Mouse (Mus musculus) forebrain, embryonic 11.5 days (tissue): ENCODE measurements at regions not wholly inside any gene's neighbourhood (a gene's known extent, or its start where the extent isn't known, plus 50 kb on each side); places are given as distances from the start of the nearest gene placed in this dataset.

Source experiments
- ATAC-seq: fragments of 200-750 bp; cut with Nextera tagmentation; replicated peaks from 2 replicates; pipeline ENCODE4 v1.8.0; 2017; ENCODE audit warnings: moderate TSS enrichment; ENCODE audit not compliant: low FRiP score
- DNase-seq: peaks from one replicate; pipeline ENCODE4 v3.0.0-alpha.2; 2017; ENCODE audit warnings: low spot score
- H3K27ac ChIP-seq: fragments of 300-500 bp; sonication (generic); 2 replicates; pipeline ENCODE4 v1.5.1; 2014; ENCODE audit warnings: low read depth, low read length
- H3K27me3 ChIP-seq: fragments of 300-500 bp; sonication (generic); 2 replicates; pipeline ENCODE4 v1.6.1; 2014; ENCODE audit warnings: mild to moderate bottlenecking, low read length, mixed read lengths; ENCODE audit not compliant: control insufficient read depth, insufficient read depth
- H3K36me3 ChIP-seq: fragments of 300-500 bp; sonication (generic); 2 replicates; pipeline ENCODE4 v1.6.1; 2014; ENCODE audit warnings: mild to moderate bottlenecking, low read length, moderate library complexity, mixed read lengths; ENCODE audit not compliant: control insufficient read depth, insufficient read depth
- H3K4me1 ChIP-seq: fragments of 300-500 bp; sonication (generic); replicated peaks from 2 replicates; pipeline ENCODE4 v1.6.1; 2014; ENCODE audit warnings: low read length, mixed read lengths; ENCODE audit not compliant: control insufficient read depth, insufficient read depth
- H3K4me2 ChIP-seq: fragments of 300-500 bp; sonication (generic); 2 replicates; pipeline ENCODE4 v1.6.1; 2014; ENCODE audit warnings: low read depth, mild to moderate bottlenecking, low read length, moderate library complexity, mixed read lengths; ENCODE audit not compliant: severe bottlenecking
- H3K4me3 ChIP-seq: fragments of 300-500 bp; sonication (generic); 2 replicates; pipeline ENCODE4 v1.5.1; 2014; ENCODE audit warnings: low read depth, low read length
- H3K9ac ChIP-seq: fragments of 300-500 bp; sonication (generic); 2 replicates; pipeline ENCODE4 v1.6.1; 2014; ENCODE audit warnings: low read length
- H3K9me3 ChIP-seq: fragments of 300-500 bp; sonication (generic); 2 replicates; pipeline ENCODE4 v1.6.1; 2016; ENCODE audit warnings: low read length, mixed read lengths; ENCODE audit not compliant: control insufficient read depth
- WGBS: fragments of 180-500 bp; shearing (Covaris S2); extraction: QIAGEN DNeasy Blood & Tissue Kit; methylation state at CpG from one replicate; pipeline ENCODE4 v1.1.7; 2014; 5-methylcytosine and 5-hydroxymethylcytosine counted together

- ATAC-seq (no peak), DNase-seq (no peak)
- Histone ChIP-seq H3K27me3 (no peaks in the 10 kb centered on the region), H3K4me1 (no peaks in the 10 kb centered on the region), H3K36me3 (no peaks in the 10 kb centered on the region), H3K9ac (no peak overlapping the region), H3K9me3 (no peaks in the 10 kb centered on the region), H3K4me3 (no peak overlapping the region), H3K4me2 (no peak overlapping the region), H3K27ac (no peak overlapping the region)
Measured at GRCm38 (mm10) chr16:65683703-65684320, 121.3 kb upstream of the Chmp2b start.

- ATAC-seq (no peak), DNase-seq (no peak)
- WGBS, result 76% methylated on average over 2 of the region's 2 CpGs
Measured at GRCm38 (mm10) chr16:65693626-65694025, 121.4 kb upstream of the Vgll3 start.

DNA sequence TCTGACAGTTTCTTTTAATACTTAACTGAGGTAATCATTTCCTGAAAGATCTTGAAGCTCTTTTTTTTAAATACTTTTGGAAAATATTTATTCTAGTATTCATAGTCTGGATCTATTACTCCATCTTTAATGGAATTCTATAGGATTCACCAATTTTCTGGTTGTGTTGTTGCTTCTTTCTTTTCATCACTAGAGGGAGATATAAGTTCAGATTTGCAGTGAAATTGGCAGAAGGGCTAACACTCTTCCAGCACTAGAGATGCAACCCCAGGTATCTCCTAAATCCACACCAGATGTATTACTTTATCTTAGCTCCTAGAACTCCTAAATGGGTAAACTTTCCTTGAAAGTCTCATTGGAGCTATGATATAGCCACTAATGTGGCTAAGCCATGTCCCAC lies 99.4 kb upstream of the Vgll3 start:
- ATAC-seq (no peak), DNase-seq (no peak)

More at GRCm38 (mm10) chr16:65693626-65694025, 121.4 kb upstream of the Vgll3 start:
- H3K27ac ChIP-seq, result no peak overlapping the region
- H3K4me2 ChIP-seq, result no peak overlapping the region
- H3K9me3 ChIP-seq, result no peaks in the 10 kb centered on the region
- H3K9ac ChIP-seq, result no peak overlapping the region
- H3K36me3 ChIP-seq, result no peaks in the 10 kb centered on the region
- no peaks in the 10 kb centered on the region for H3K4me1 ChIP-seq
- H3K27me3 ChIP-seq, result no peaks in the 10 kb centered on the region
- no peak overlapping the region for H3K4me3 ChIP-seq

DNA sequence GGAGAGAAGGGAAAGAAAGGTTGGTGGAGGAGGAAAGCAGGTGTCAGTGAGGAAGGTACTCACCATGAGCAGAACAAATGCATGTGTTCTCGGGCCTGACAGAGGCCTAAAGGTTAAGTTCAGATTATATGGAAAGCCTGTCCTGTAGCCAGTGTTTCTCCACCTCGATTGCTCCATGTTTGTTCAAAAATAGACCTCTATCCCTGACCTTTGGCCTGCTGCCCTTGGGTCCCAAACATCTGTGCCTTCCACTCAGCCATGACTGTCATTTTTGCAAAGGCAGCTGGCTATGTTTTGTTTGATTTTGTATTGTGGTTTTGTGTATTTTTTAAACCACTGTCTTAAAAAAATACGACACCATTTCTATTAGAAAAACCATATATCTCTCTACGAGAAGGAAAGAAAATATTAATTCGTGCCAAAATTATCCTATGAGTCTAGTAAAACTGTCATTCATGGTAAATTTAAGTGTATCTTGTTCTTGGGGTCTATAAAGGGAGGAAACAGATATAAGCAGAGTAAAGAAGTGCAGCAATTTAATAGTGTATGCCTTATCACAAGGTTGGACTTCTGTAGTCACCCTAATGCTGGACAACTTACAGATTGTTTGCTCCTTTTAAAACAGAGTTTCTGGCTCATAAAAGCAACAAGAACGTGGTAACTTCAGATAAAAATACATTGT lies 96.1 kb upstream of the Vgll3 start:
- Histone ChIP-seq H3K36me3 (no peaks in the 10 kb centered on the region), H3K27ac (no peak overlapping the region), H3K4me2 (no peak overlapping the region), H3K27me3 (no peaks in the 10 kb centered on the region), H3K4me3 (no peak overlapping the region), H3K4me1 (no peaks in the 10 kb centered on the region), H3K9me3 (no peaks in the 10 kb centered on the region), H3K9ac (no peak overlapping the region)
- WGBS, result 81% methylated on average over 6 of the region's 6 CpGs
- DNase-seq, result no peak
- ATAC-seq, result no peak

More for the DNA sequence above, 99.4 kb upstream of the Vgll3 start:
- no peaks in the 10 kb centered on the region for H3K4me1 ChIP-seq
- no peak overlapping the region for H3K27ac ChIP-seq
- no peak overlapping the region for H3K4me2 ChIP-seq
- no peak overlapping the region for H3K4me3 ChIP-seq
- no peaks in the 10 kb centered on the region for H3K9me3 ChIP-seq
- H3K36me3 ChIP-seq, result no peaks in the 10 kb centered on the region
- H3K27me3 ChIP-seq, result no peaks in the 10 kb centered on the region
- no peak overlapping the region for H3K9ac ChIP-seq

DNA sequence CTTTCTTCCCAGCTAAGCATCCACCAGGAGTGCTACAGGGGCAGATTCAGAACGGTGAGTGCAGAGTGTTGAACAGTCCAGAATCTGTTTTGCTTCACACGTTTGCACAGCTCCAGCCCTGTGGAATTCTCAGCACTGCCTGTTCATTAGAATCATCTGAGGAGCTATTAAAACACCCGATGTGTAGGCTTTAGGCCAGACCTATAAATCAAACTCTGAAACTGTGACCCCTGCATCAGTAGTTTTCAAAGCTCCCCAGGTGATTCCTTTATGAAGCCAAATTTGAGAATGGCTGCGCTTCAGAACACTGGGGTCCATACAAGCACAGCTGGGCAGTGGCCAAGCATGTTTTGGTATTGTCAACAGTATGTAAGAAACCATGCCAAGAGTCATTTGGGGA lies 94.1 kb upstream of the Vgll3 start:
- H3K27ac ChIP-seq, result no peak overlapping the region
- H3K4me1 ChIP-seq, result no peaks in the 10 kb centered on the region
- no peak overlapping the region for H3K4me3 ChIP-seq
- no peak overlapping the region for H3K4me2 ChIP-seq
- DNase-seq (no peak), ATAC-seq (no peak)
- no peak overlapping the region for H3K9ac ChIP-seq
- H3K27me3 ChIP-seq, result no peaks in the 10 kb centered on the region
- WGBS, result 66% methylated on average over 4 of the region's 4 CpGs
- H3K36me3 ChIP-seq, result no peaks in the 10 kb centered on the region
- H3K9me3 ChIP-seq, result no peaks in the 10 kb centered on the region

GRCm38 (mm10) chr16:65725559-65726269 lies 89.3 kb upstream of the Vgll3 start:
- no peaks in the 10 kb centered on the region for H3K4me1 ChIP-seq
- no peak overlapping the region for H3K4me2 ChIP-seq
- no peaks in the 10 kb centered on the region for H3K36me3 ChIP-seq
- H3K9me3 ChIP-seq, result no peaks in the 10 kb centered on the region
- ATAC-seq, result no peak
- no peaks in the 10 kb centered on the region for H3K27me3 ChIP-seq
- no peak overlapping the region for H3K27ac ChIP-seq
- 85% methylated on average over 5 of the region's 5 CpGs for WGBS
- H3K4me3 ChIP-seq, result no peak overlapping the region
- no peak overlapping the region for H3K9ac ChIP-seq
- no peak for DNase-seq

DNA sequence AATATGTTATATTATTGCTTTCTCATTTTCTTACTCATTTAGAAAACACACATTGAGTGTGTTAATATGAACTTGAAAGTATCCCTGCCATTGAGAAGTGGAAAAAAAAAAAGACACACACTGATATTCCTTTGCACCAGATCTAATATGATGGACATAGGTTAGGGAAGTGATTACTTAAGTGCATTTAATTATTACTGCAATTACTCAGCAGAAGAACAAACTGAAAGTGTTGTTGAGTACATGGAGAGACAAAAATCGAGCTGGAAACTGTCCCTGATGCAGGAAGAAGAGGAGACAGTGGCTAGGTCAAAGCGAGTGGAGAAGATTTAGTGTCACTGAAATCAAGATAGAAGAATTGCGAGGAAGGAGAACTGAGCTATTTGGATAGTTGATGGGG lies 88.8 kb upstream of the Vgll3 start:
- 86% methylated on average over 3 of the region's 3 CpGs for WGBS
- Histone ChIP-seq H3K27ac (no peak overlapping the region), H3K4me2 (no peak overlapping the region), H3K4me1 (no peaks in the 10 kb centered on the region), H3K27me3 (no peaks in the 10 kb centered on the region), H3K4me3 (no peak overlapping the region), H3K36me3 (no peaks in the 10 kb centered on the region), H3K9me3 (no peaks in the 10 kb centered on the region), H3K9ac (no peak overlapping the region)
- ATAC-seq, result no peak
- no peak for DNase-seq

GRCm38 (mm10) chr16:65729322-65729721 lies 85.7 kb upstream of the Vgll3 start:
- no peak overlapping the region for H3K4me2 ChIP-seq
- H3K4me1 ChIP-seq, result no peaks in the 10 kb centered on the region
- H3K27me3 ChIP-seq, result no peaks in the 10 kb centered on the region
- H3K9ac ChIP-seq, result no peak overlapping the region
- WGBS, result 56% methylated on average over 4 of the region's 4 CpGs
- H3K9me3 ChIP-seq, result no peaks in the 10 kb centered on the region
- no peaks in the 10 kb centered on the region for H3K36me3 ChIP-seq
- ATAC-seq (no peak), DNase-seq (no peak)
- no peak overlapping the region for H3K27ac ChIP-seq
- no peak overlapping the region for H3K4me3 ChIP-seq
